In the genomic region with DNA sequence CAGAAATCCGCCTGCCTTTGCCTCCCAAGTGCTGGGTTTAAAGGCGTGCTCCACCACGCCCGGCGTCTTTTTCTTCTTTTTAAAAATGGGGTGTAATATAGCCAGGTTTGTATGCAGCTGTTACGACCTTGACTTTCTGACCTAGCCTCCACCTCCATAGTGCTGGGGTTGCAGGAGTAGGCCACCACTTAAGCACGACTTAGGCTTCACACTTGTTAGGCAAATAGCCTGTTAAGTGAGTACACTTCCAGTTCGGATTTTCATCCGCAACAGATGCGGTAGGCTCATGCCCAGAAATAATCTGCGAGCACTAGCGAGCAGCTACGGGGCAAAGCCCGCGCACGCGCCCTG, we compare ENCODE assay signal across 8 mouse cellular contexts. TPM values are rescaled to one million over a fixed set of nuclear protein-coding genes. Genes with fewer than 3 reads are reported as not detected.
DNase-seq lines count a peak whose midpoint lies in the region; ATAC-seq and TF ChIP-seq lines count a peak whose summit lies in the region.

No protein-coding gene starts in this region.

- TF ChIP-seq POLR2A in CH12.LX (IDR thresholded peaks at IDR 0.05; ENCODE audit: low read depth, low read length) = no peak

- H3K4me2 ChIP-seq in CH12.LX (ENCODE audit: insufficient read depth, low read depth, poor library complexity, severe bottlenecking) = peak overlapping the region; percentile 91
- peak overlapping the region; percentile 83 for H3K4me2 ChIP-seq in forebrain, embryonic 13.5 days
- peak overlapping the region; percentile 96 for H3K4me2 ChIP-seq in liver, embryonic 13.5 days

- dilution Hi-C loops in CH12.LX (cut with MboI; ENCODE audit: extremely low pct_ligation_motif_present, extremely low pct_unique_long_range_greater_than_20kb, low sequenced_read_pairs) = no loop called here

- in situ Hi-C loops in CH12.LX (cut with MboI; ENCODE audit: low pct_ligation_motif_present, low pct_unique_long_range_greater_than_20kb, low sequenced_read_pairs) = loop anchor here (10.0 kb wide), 1 partner anchor 209 kb away; no protein-coding TSS in a partner anchor

- peak overlapping the region; percentile 93 for H3K27ac ChIP-seq in heart, embryonic 10.5 days
- H3K27ac ChIP-seq in CH12.LX (ENCODE audit: insufficient read depth, low read depth) = peak overlapping the region; percentile 23; the same call in 1 of the 2 replicates
- peak overlapping the region; percentile 96 for H3K27ac ChIP-seq in forebrain, embryonic 13.5 days
- peak overlapping the region; percentile 98 for H3K27ac ChIP-seq in liver, embryonic 13.5 days

- peaks cover 47% of the 10 kb centered on the region for H3K36me3 ChIP-seq in heart, embryonic 10.5 days
- H3K36me3 ChIP-seq in CH12.LX (replicated peaks in 1 of 2; ENCODE audit: control insufficient read depth in 1 of 2, insufficient read depth in 1 of 2, low read length in 1 of 2) = peaks cover 32 to 62% of the 10 kb centered on the region in 2 experiments
- peaks cover 34% of the 10 kb centered on the region for H3K36me3 ChIP-seq in forebrain, embryonic 13.5 days (ENCODE audit: poor library complexity, severe bottlenecking)
- peaks cover 56% of the 10 kb centered on the region for H3K36me3 ChIP-seq in liver, embryonic 13.5 days

- peaks cover 10% of the 10 kb centered on the region for H3K4me1 ChIP-seq in heart, embryonic 10.5 days
- peaks cover 2 to 42% of the 10 kb centered on the region in 2 experiments; a peak in 3 of 4 replicates for H3K4me1 ChIP-seq in CH12.LX (ENCODE audit: control insufficient read depth in 1 of 2, insufficient read depth in 2 of 2)
- H3K4me1 ChIP-seq in forebrain, embryonic 13.5 days = peaks cover 36% of the 10 kb centered on the region
- H3K4me1 ChIP-seq in liver, embryonic 13.5 days (replicated peaks) = peaks cover 65% of the 10 kb centered on the region

- H3K9ac ChIP-seq in CH12.LX (ENCODE audit: insufficient read depth, low read depth) = peak overlapping the region; percentile 68
- H3K9ac ChIP-seq in forebrain, embryonic 13.5 days = peak overlapping the region; percentile 93
- peak overlapping the region; percentile 94 for H3K9ac ChIP-seq in liver, embryonic 13.5 days

- no peak for DNase-seq in heart, embryonic 10.5 days (ENCODE audit: low spot score)
- DNase-seq in heart, adult 18-20 months = no peak
- no peak for DNase-seq in CH12.LX (ENCODE audit: extremely low read depth)
- DNase-seq in liver, embryonic 13.5 days = no peak
- DNase-seq in adrenal gland, adult 2 months = no peak
- no peak for DNase-seq in urinary bladder, adult 2 months (ENCODE audit: low spot score)
- DNase-seq in frontal cortex, adult 2 months (ENCODE audit: extremely low spot score in 1 of 2, low spot score in 1 of 2) = no peak

- ATAC-seq in forebrain, embryonic 13.5 days = no peak
- no peak for ATAC-seq in liver, embryonic 13.5 days (ENCODE audit: low read depth)

- no peak for TF ChIP-seq CTCF in CH12.LX (conservative IDR thresholded peaks at IDR 0.05 in 1 of 2, IDR thresholded peaks at IDR 0.05 in 1 of 2; ENCODE audit: low read depth in 2 of 2, low read length in 2 of 2)

- peaks cover 52% of the 10 kb centered on the region for H3K79me2 ChIP-seq in CH12.LX (replicated peaks; ENCODE audit: control insufficient read depth, extremely low read depth, insufficient read depth, poor library complexity, severe bottlenecking)

- TF ChIP-seq RAD21 in CH12.LX (IDR thresholded peaks at IDR 0.05; ENCODE audit: low read depth, low read length) = no peak

- H3K27me3 ChIP-seq in heart, embryonic 10.5 days (ENCODE audit: insufficient read depth, poor library complexity, severe bottlenecking) = no peaks in the 10 kb centered on the region
- H3K27me3 ChIP-seq in CH12.LX (replicated peaks) = no peaks in the 10 kb centered on the region
- H3K27me3 ChIP-seq in forebrain, embryonic 13.5 days = no peaks in the 10 kb centered on the region
- no peaks in the 10 kb centered on the region for H3K27me3 ChIP-seq in liver, embryonic 13.5 days

- 2% methylated on average over 17 of the region's 17 CpGs for WGBS in heart, embryonic 10.5 days
- under 1% methylated on average over 17 of the region's 17 CpGs for WGBS in forebrain, embryonic 13.5 days
- under 1% methylated on average over 17 of the region's 17 CpGs for WGBS in liver, embryonic 13.5 days (ENCODE audit: insufficient replicate concordance)

- H3K9me3 ChIP-seq in heart, embryonic 10.5 days = no peaks in the 10 kb centered on the region
- no peaks in the 10 kb centered on the region for H3K9me3 ChIP-seq in CH12.LX (replicated peaks; ENCODE audit: low read length)
- no peaks in the 10 kb centered on the region for H3K9me3 ChIP-seq in forebrain, embryonic 13.5 days (replicated peaks)
- no peaks in the 10 kb centered on the region for H3K9me3 ChIP-seq in liver, embryonic 13.5 days (replicated peaks)

- TF ChIP-seq EP300 in CH12.LX (IDR thresholded peaks at IDR 0.05; ENCODE audit: low read length) = no peak

- peak overlapping the region; percentile 91 for H3K4me3 ChIP-seq in heart, embryonic 10.5 days
- peak overlapping the region; percentile 73 to 91 (median 75) for H3K4me3 ChIP-seq in CH12.LX (replicated peaks in 1 of 3; ENCODE audit: low read depth in 2 of 3, low read length in 2 of 3, poor library complexity in 1 of 3)
- peak overlapping the region; percentile 84 for H3K4me3 ChIP-seq in forebrain, embryonic 13.5 days
- H3K4me3 ChIP-seq in liver, embryonic 13.5 days (replicated peaks) = peak overlapping the region; percentile 97

TF ChIP-seq in CH12.LX, 34 proteins besides CTCF, POLR2A, EP300 and RAD21:
- no peak for TF ChIP-seq MXI1 (IDR thresholded peaks at IDR 0.05; ENCODE audit: low read depth, low read length)
- TF ChIP-seq TBP (conservative IDR thresholded peaks at IDR 0.05; ENCODE audit: low read depth, low read length) = no peak
- TF ChIP-seq BHLHE40 (IDR thresholded peaks at IDR 0.05; ENCODE audit: low read depth, low read length) = no peak
- TF ChIP-seq NRF1 (IDR thresholded peaks at IDR 0.05; ENCODE audit: low read depth, low read length) = no peak; the same call in 1 of the 2 replicates
TF ChIP-seq in CH12.LX: peak in this region for 0.

RNA-seq across cellular contexts. Expression of a gene that starts 0.6 kb away (rescaled TPM):
- polyA plus RNA-seq in heart, embryonic 10.5 days (2016; fragmentation: Nextera tagmentation; extraction: Ambion mirVana) = 123 and 138 TPM in 2 replicates
- total RNA-seq in heart, adult 18-20 months (2021) = 10 to 100 TPM; 52.3 to 53.0 TPM
- total RNA-seq in CH12.LX (2012; rRNA removed) (115 and 159 TPM in 2 replicates), CH12.LX (2014; rRNA removed) (188 and 211 TPM in 2 replicates)
- 171 and 182 TPM in 2 replicates for polyA plus RNA-seq in CH12.LX (2012; ENCODE audit: insufficient read length, low read depth)
- polyA plus RNA-seq in forebrain, embryonic 13.5 days (2015; fragmentation: Nextera tagmentation; extraction: Ambion mirVana) = 78.6 and 87.4 TPM in 2 replicates
- polyA plus RNA-seq in liver, embryonic 13.5 days (2015; fragmentation: Nextera tagmentation; extraction: Ambion mirVana) = 84.7 and 88.8 TPM in 2 replicates
- total RNA-seq in adrenal gland, adult 2 months (2021) = 10 to 100 TPM; 60.9 to 61.2 TPM
- 9.0 TPM in 2 replicates for polyA plus RNA-seq in adrenal gland, adult 2 months (2012; rRNA removed)
- polyA plus RNA-seq in urinary bladder, adult 2 months (2012; rRNA removed) = 22.5 and 24.9 TPM in 2 replicates
- polyA plus RNA-seq in frontal cortex, adult 2 months (2012; rRNA removed) = 24.2 and 26.1 TPM in 2 replicates

RNA-seq across cellular contexts. Expression of a gene that starts 0.8 kb away (rescaled TPM):
- 13.4 and 23.1 TPM in 2 replicates for polyA plus RNA-seq in heart, embryonic 10.5 days (2016; fragmentation: Nextera tagmentation; extraction: Ambion mirVana)
- 10 to 100 TPM; 19.2 to 21.6 TPM for total RNA-seq in heart, adult 18-20 months (2021)
- total RNA-seq in CH12.LX (2012; rRNA removed) (45.8 and 56.1 TPM in 2 replicates), CH12.LX (2014; rRNA removed) (108 and 125 TPM in 2 replicates)
- 139 and 187 TPM in 2 replicates for polyA plus RNA-seq in CH12.LX (2012; ENCODE audit: insufficient read length, low read depth)
- polyA plus RNA-seq in forebrain, embryonic 13.5 days (2015; fragmentation: Nextera tagmentation; extraction: Ambion mirVana) = 21.4 and 25.8 TPM in 2 replicates
- 7.9 and 9.1 TPM in 2 replicates for polyA plus RNA-seq in liver, embryonic 13.5 days (2015; fragmentation: Nextera tagmentation; extraction: Ambion mirVana)
- 10 to 100 TPM; 33.0 to 37.9 TPM for total RNA-seq in adrenal gland, adult 2 months (2021)
- 43.3 and 49.6 TPM in 2 replicates for polyA plus RNA-seq in adrenal gland, adult 2 months (2012; rRNA removed)
- 34.4 and 36.8 TPM in 2 replicates for polyA plus RNA-seq in urinary bladder, adult 2 months (2012; rRNA removed)
- polyA plus RNA-seq in frontal cortex, adult 2 months (2012; rRNA removed) = 70.1 and 70.6 TPM in 2 replicates

RNA-seq across cellular contexts. Expression of a gene that starts 39.7 kb away (rescaled TPM):
- polyA plus RNA-seq in heart, embryonic 10.5 days (2016; fragmentation: Nextera tagmentation; extraction: Ambion mirVana) = not detected in 2 replicates
- total RNA-seq in heart, adult 18-20 months (2021) = 1 to 10 TPM in 1 of 2 experiments, not detected in 1; 1.9 TPM
- total RNA-seq in CH12.LX (2012; rRNA removed) (2.9 and 3.9 TPM in 2 replicates), CH12.LX (2014; rRNA removed) (0.35 TPM in 1 of 2 replicates, not detected in the other)
- 12.2 and 23.9 TPM in 2 replicates for polyA plus RNA-seq in CH12.LX (2012; ENCODE audit: insufficient read length, low read depth)
- polyA plus RNA-seq in forebrain, embryonic 13.5 days (2015; fragmentation: Nextera tagmentation; extraction: Ambion mirVana) = not detected in 2 replicates
- not detected in 2 replicates for polyA plus RNA-seq in liver, embryonic 13.5 days (2015; fragmentation: Nextera tagmentation; extraction: Ambion mirVana)
- 1 to 10 TPM; 4.6 to 7.5 TPM for total RNA-seq in adrenal gland, adult 2 months (2021)
- polyA plus RNA-seq in adrenal gland, adult 2 months (2012; rRNA removed) = 0.47 and 0.51 TPM in 2 replicates
- polyA plus RNA-seq in urinary bladder, adult 2 months (2012; rRNA removed) = not detected in 2 replicates
- 0.57 TPM in 1 of 2 replicates, not detected in the other for polyA plus RNA-seq in frontal cortex, adult 2 months (2012; rRNA removed)

RNA-seq across cellular contexts. Expression of a gene that starts 39.7 kb away (rescaled TPM):
- 41.3 and 47.4 TPM in 2 replicates for polyA plus RNA-seq in heart, embryonic 10.5 days (2016; fragmentation: Nextera tagmentation; extraction: Ambion mirVana)
- 10 to 100 TPM; 26.0 to 30.1 TPM for total RNA-seq in heart, adult 18-20 months (2021)
- total RNA-seq in CH12.LX (2012; rRNA removed) (69.9 and 84.9 TPM in 2 replicates), CH12.LX (2014; rRNA removed) (66.2 and 70.2 TPM in 2 replicates)
- polyA plus RNA-seq in CH12.LX (2012; ENCODE audit: insufficient read length, low read depth) = 63.9 and 78.0 TPM in 2 replicates
- polyA plus RNA-seq in forebrain, embryonic 13.5 days (2015; fragmentation: Nextera tagmentation; extraction: Ambion mirVana) = 26.1 and 29.6 TPM in 2 replicates
- polyA plus RNA-seq in liver, embryonic 13.5 days (2015; fragmentation: Nextera tagmentation; extraction: Ambion mirVana) = 20.3 and 23.8 TPM in 2 replicates
- total RNA-seq in adrenal gland, adult 2 months (2021) = 10 to 100 TPM; 14.0 to 18.6 TPM
- polyA plus RNA-seq in adrenal gland, adult 2 months (2012; rRNA removed) = 61.3 and 69.2 TPM in 2 replicates
- polyA plus RNA-seq in urinary bladder, adult 2 months (2012; rRNA removed) = 41.6 and 56.6 TPM in 2 replicates
- polyA plus RNA-seq in frontal cortex, adult 2 months (2012; rRNA removed) = 48.2 and 51.1 TPM in 2 replicates

Comparison
In these comparisons a context has a peak if more than half of its experiments do, and no peak if none do; other contexts are left out.
1. H3K27ac ChIP-seq: peak in every context shown above with its lines; median percentile 98 in liver, embryonic 13.5 days; 96 in forebrain, embryonic 13.5 days; 93 in heart, embryonic 10.5 days; 23 in CH12.LX.